Mouse (Mus musculus) hindbrain, embryonic 11.5 days (tissue): ENCODE measurements at regions not wholly inside any gene's neighbourhood (a gene's known extent, or its start where the extent isn't known, plus 50 kb on each side); places are given as distances from the start of the nearest gene placed in this dataset.

Source experiments
- ATAC-seq: fragments of 200-750 bp; cut with Nextera tagmentation; 2 replicates; pipeline ENCODE4 v1.8.0; 2017; ENCODE audit warnings: mild to moderate bottlenecking, moderate TSS enrichment, moderate library complexity; ENCODE audit not compliant: low FRiP score
- DNase-seq: peaks from one replicate; pipeline ENCODE4 v3.0.0-alpha.2; 2015; ENCODE audit warnings: low spot score
- H3K27ac ChIP-seq: fragments of 300-500 bp; sonication (generic); 2 replicates; pipeline ENCODE4 v1.5.1; 2014; ENCODE audit warnings: mild to moderate bottlenecking, low read depth, low read length
- H3K27me3 ChIP-seq: fragments of 300-500 bp; sonication (generic); 2 replicates; pipeline ENCODE4 v1.6.1; 2014; ENCODE audit warnings: mild to moderate bottlenecking, low read length, moderate library complexity, mixed read lengths; ENCODE audit not compliant: control insufficient read depth, insufficient read depth
- H3K36me3 ChIP-seq: fragments of 300-500 bp; sonication (generic); 2 replicates; pipeline ENCODE4 v1.6.1; 2014; ENCODE audit warnings: mild to moderate bottlenecking, low read length, moderate library complexity, mixed read lengths; ENCODE audit not compliant: control insufficient read depth, insufficient read depth
- H3K4me1 ChIP-seq: fragments of 300-500 bp; sonication (generic); replicated peaks from 2 replicates; pipeline ENCODE4 v1.6.1; 2014; ENCODE audit warnings: low read length, mixed read lengths; ENCODE audit not compliant: control insufficient read depth, insufficient read depth
- H3K4me2 ChIP-seq: fragments of 300-500 bp; sonication (generic); replicated peaks from 2 replicates; pipeline ENCODE4 v1.6.1; 2014; ENCODE audit warnings: mild to moderate bottlenecking, low read depth, low read length
- H3K4me3 ChIP-seq: fragments of 300-500 bp; sonication (generic); 2 replicates; pipeline ENCODE4 v1.5.1; 2014; ENCODE audit warnings: low read depth, low read length
- H3K9ac ChIP-seq: fragments of 300-500 bp; sonication (generic); 2 replicates; pipeline ENCODE4 v1.6.1; 2014; ENCODE audit warnings: low read depth, low read length
- H3K9me3 ChIP-seq: fragments of 300-500 bp; sonication (generic); 2 replicates; pipeline ENCODE4 v1.6.1; 2016; ENCODE audit warnings: low read length; ENCODE audit not compliant: control insufficient read depth
- WGBS: fragments of 180-500 bp; shearing (Covaris S2); extraction: QIAGEN DNeasy Blood & Tissue Kit; methylation state at CpG from one replicate; pipeline ENCODE4 v1.1.7; 2014; 5-methylcytosine and 5-hydroxymethylcytosine counted together

DNA sequence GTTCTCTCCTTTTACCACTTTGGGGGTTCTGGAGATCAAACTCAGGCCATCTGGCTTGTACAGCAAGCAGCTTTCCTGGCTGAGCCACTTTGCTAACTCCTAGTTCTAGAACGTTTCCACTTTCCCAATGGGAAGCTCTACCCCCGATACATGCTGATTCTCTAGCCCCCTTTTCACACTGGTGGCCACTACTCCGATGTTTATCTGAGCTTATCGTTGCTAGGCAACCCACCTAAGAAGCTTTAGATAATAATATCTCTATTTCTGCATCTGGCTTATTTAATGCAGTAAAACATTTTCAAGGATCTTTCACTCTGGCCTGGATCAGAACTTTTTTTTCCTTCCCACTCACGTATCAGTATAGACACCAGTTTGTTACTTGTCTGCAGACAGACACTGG, 129.4 kb upstream of the Eif4g2 start:
- Histone ChIP-seq H3K4me3 (no peak overlapping the region), H3K27me3 (no peaks in the 10 kb centered on the region), H3K9ac (no peak overlapping the region), H3K9me3 (no peaks in the 10 kb centered on the region), H3K4me1 (no peaks in the 10 kb centered on the region), H3K36me3 (no peaks in the 10 kb centered on the region), H3K4me2 (no peak overlapping the region), H3K27ac (no peak overlapping the region)
- ATAC-seq (no peak), DNase-seq (no peak)
- WGBS: 73% methylated on average over 5 of the region's 5 CpGs

DNA sequence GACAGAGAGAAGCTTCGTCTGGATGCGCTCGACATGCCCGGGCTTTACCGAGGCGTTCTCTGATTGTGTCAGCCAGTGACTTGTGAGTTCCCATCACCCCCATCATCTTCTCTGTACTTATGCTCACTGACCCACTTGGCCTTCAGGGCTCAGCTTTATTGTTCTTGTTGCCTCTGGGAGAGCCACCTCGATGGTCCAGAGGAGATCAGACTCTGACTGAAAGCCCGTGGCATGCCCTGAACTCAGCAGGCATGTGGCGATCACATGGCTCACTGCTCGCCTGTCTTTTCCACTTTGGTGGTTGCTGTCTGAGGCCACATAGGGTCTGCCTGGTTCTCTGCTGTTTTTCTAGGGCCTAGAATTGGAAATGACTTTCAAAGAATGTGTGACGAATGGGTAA, 128.8 kb upstream of the Eif4g2 start:
- 60% methylated on average over 11 of the region's 11 CpGs for WGBS
- H3K4me2 ChIP-seq: no peak overlapping the region
- no peak for DNase-seq
- no peak overlapping the region for H3K9ac ChIP-seq
- no peaks in the 10 kb centered on the region for H3K36me3 ChIP-seq
- H3K27me3 ChIP-seq: no peaks in the 10 kb centered on the region
- H3K9me3 ChIP-seq: no peaks in the 10 kb centered on the region
- no peak overlapping the region for H3K4me3 ChIP-seq
- no peak overlapping the region for H3K27ac ChIP-seq
- no peaks in the 10 kb centered on the region for H3K4me1 ChIP-seq
- no peak for ATAC-seq

DNA sequence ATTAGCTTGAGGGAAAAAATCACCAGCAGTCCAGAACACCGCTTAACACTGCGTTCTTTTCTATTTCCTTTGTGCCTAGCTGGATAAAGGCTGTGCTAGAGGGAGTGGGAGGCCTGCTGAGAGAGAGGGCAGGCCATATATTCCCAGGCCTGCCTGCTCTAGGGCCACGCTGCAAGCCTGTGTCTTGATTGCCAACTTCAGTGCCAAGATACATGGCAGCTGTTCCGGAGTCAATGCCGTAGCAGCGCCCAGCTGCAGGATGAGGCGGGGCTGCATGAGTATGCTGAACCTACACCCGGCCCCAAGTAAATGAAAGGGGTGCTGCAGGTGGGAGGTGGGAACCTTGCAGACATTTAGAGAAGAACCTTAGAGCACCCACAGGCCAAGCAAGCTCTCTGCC, 127.5 kb upstream of the Eif4g2 start:
- 81% methylated on average over 8 of the region's 8 CpGs for WGBS
- no peak for DNase-seq
- Histone ChIP-seq H3K27me3 (no peaks in the 10 kb centered on the region), H3K9me3 (no peaks in the 10 kb centered on the region), H3K27ac (no peak overlapping the region), H3K36me3 (no peaks in the 10 kb centered on the region), H3K4me3 (no peak overlapping the region), H3K4me1 (no peaks in the 10 kb centered on the region), H3K9ac (no peak overlapping the region), H3K4me2 (no peak overlapping the region)
- ATAC-seq: no peak

DNA sequence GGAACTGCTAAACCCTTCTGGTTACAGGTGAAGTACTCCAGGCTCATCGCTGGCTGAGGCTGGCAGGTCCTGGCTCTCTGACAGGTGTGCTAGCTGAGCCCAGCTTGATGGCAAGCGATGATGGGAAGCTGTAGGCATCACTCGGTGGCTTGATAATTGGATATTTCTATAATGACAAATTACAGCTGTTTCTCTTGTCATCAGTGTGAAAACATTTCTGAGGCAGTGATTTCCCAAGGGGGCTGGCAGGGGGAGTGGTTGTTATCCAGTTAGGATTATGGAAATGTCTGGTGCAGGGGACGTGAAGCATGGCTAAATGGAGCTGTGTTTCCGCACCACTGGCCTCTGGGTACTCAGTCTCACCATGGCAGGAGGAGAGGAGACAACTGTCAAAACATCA, 123.0 kb upstream of the Eif4g2 start:
- WGBS: 73% methylated on average over 5 of the region's 5 CpGs
- H3K4me3 ChIP-seq: no peak overlapping the region
- H3K4me1 ChIP-seq: no peaks in the 10 kb centered on the region
- no peaks in the 10 kb centered on the region for H3K9me3 ChIP-seq
- no peaks in the 10 kb centered on the region for H3K36me3 ChIP-seq
- H3K27me3 ChIP-seq: no peaks in the 10 kb centered on the region
- H3K27ac ChIP-seq: no peak overlapping the region
- ATAC-seq: no peak
- H3K4me2 ChIP-seq: no peak overlapping the region
- no peak overlapping the region for H3K9ac ChIP-seq
- DNase-seq: peak; percentile 40

DNA sequence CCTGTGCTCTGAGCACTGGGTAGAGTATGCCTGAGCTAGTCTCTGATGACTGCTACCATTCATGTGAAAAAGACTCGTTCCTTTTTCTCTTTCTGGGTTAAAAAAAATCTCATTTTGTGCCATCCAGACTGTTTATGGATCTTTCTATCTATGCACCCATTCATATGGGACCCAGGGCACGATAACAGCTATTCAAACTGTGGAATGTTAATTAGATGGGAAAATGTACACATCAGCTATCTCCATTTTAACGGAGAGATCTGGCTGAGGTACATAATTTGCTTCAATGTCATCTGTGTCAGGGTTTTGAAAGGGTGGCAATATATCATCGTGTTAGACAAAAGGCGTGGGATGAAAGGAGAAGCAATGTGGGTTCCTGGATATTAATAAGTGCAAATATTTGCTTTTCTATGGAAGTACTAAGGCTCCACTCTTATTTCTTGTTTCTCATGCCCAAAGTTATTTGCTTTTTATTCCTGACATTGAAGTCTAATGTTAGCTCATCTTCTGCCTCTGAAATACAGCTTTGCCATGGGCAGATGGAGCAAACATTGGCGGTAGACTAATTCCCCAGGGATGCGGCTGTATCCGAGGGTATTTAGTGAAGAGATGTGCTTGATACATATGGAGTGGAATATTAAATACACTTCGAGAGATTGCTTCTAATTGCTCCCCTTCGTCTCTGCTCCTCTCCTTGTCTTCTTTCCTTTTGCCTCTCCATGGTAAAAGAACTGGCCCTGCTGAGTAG, 116.0 kb upstream of the Eif4g2 start:
- Histone ChIP-seq H3K4me3 (no peak overlapping the region), H3K9me3 (no peaks in the 10 kb centered on the region), H3K4me2 (no peak overlapping the region), H3K27ac (no peak overlapping the region), H3K27me3 (no peaks in the 10 kb centered on the region), H3K9ac (no peak overlapping the region), H3K4me1 (no peaks in the 10 kb centered on the region), H3K36me3 (no peaks in the 10 kb centered on the region)
- 72% methylated on average over 10 of the region's 10 CpGs for WGBS
- ATAC-seq (no peak), DNase-seq (no peak)

DNA sequence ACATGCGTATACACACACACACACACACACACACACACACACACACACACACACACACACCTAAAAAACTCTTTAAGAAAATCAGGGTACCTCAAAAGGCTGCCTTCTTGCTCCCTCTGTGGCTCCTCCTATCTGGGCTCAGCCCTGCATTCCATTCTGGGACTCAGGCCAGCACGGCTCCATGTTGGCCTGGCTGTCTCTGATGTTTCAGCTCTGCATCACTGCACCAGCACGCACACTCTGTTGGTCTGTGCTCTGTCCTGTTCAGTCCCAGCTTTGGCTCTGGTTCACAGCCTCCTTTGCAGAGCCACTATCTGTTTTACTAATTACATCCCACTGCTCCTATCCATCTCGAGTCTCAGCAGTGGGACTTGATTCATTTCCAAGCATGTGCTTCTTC, 108.8 kb upstream of the Eif4g2 start:
- H3K27ac ChIP-seq: no peak overlapping the region
- no peak overlapping the region for H3K4me2 ChIP-seq
- DNase-seq (no peak), ATAC-seq (no peak)
- no peak overlapping the region for H3K9ac ChIP-seq
- H3K4me3 ChIP-seq: no peak overlapping the region
- H3K36me3 ChIP-seq: no peaks in the 10 kb centered on the region
- WGBS: 73% methylated on average over 4 of the region's 4 CpGs
- H3K4me1 ChIP-seq: no peaks in the 10 kb centered on the region
- H3K9me3 ChIP-seq: no peaks in the 10 kb centered on the region
- no peaks in the 10 kb centered on the region for H3K27me3 ChIP-seq

DNA sequence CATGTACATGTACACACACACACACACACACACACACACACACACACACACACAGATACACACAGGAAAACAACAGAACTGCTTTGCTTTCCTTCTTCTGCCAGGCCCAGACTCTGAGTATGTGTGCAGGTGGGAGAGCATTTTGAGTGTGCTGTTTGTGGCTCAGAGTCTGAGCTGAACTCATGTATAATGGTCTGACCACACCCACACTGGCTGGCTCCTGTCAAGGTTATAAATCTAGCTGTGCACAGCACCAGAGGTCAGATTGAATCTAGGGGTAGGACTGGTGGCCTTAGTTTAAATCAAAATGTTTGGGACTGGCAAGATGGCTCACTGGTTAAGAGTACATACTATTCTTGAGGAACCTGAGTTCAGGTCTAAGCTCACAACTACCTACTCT, 108.4 kb upstream of the Eif4g2 start:
- ATAC-seq: no peak
- DNase-seq: no peak
- no peaks in the 10 kb centered on the region for H3K27me3 ChIP-seq

DNA sequence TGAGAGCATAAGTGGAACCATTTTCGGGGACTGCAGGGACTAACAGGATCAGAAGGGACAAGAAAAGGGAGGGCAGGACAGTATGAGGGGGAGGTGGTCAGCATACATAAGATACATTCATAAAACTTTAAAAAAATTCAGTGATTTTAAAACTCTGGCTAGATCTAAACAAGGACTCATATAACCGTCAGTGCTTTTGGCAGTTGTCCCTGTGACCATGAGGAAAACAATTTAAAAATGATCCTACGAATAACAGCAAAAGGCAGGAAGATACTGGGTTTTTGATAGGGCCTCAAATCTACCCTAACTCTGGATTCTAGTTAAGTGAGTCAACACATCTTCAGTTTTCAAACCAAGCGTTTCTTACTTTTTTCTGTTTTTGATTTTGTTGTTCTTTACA, 106.9 kb upstream of the Eif4g2 start:
- no peak overlapping the region for H3K9ac ChIP-seq
- DNase-seq (no peak), ATAC-seq (no peak)
- H3K36me3 ChIP-seq: no peaks in the 10 kb centered on the region
- no peak overlapping the region for H3K4me2 ChIP-seq
- no peak overlapping the region for H3K4me3 ChIP-seq
- H3K9me3 ChIP-seq: no peaks in the 10 kb centered on the region
- no peak overlapping the region for H3K27ac ChIP-seq
- H3K4me1 ChIP-seq: no peaks in the 10 kb centered on the region
- 90% methylated on average over 4 of the region's 4 CpGs for WGBS
- no peaks in the 10 kb centered on the region for H3K27me3 ChIP-seq

More for the DNA sequence above, 108.4 kb upstream of the Eif4g2 start:
- Histone ChIP-seq H3K4me3 (no peak overlapping the region), H3K4me1 (no peaks in the 10 kb centered on the region), H3K9ac (no peak overlapping the region), H3K4me2 (no peak overlapping the region), H3K27ac (no peak overlapping the region), H3K36me3 (no peaks in the 10 kb centered on the region), H3K9me3 (no peaks in the 10 kb centered on the region)

DNA sequence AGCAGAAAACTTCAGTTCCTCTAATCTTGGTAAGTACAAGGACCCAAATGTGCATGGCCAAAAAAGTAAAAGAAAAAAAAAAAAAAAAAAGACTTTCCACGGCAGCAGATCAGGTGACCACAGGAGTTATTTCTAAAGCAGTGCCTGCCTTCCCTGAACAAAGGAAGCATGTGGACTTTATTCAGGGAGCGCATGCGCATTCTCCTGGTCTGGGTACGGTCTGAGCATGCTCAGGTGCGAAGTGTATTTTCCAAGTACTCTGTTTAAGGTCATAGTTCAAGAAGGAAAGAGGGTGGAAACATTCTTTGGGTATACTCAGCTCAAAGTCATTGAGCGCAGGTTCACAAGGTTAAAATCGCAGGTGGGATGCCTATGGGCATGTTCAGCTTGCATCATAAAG, 103.1 kb upstream of the Eif4g2 start:
- ATAC-seq: no peak
- Histone ChIP-seq H3K9ac (no peak overlapping the region), H3K4me2 (no peak overlapping the region), H3K9me3 (no peaks in the 10 kb centered on the region), H3K27me3 (no peaks in the 10 kb centered on the region), H3K27ac (no peak overlapping the region), H3K4me1 (no peaks in the 10 kb centered on the region), H3K4me3 (no peak overlapping the region), H3K36me3 (no peaks in the 10 kb centered on the region)
- WGBS: 86% methylated on average over 7 of the region's 7 CpGs
- no peak for DNase-seq
